Mouse (Mus musculus): ENCODE results near the gene Trpc2.
A peak's percentile ranks its signal among the peaks of the same experiment; 100 is the strongest.
"Not testable (repeated sequence)": the region's sequence is repeated elsewhere in the genome, so short reads cannot be mapped to it uniquely, and the experiment has no call there.

The Trpc2 gene

GRCm38 (mm10) chr7:102082816-102083215 lies at the start of gene Trpc2:
TSS of gene Trpc2 (plus strand) at chr7:102083116.
- no peak for DNase-seq (ENCODE audit: low read depth)

GRCm38 (mm10) chr7:102034904-102035303 lies 48.0 kb upstream of the Trpc2 start:
- DNase-seq (ENCODE audit: low read depth) = peak; percentile 28

- DNase-seq (ENCODE audit: low read depth) = no peak
These were observed 47.4 kb upstream of the Trpc2 start for GRCm38 (mm10) chr7:102035534-102035933.

GRCm38 (mm10) chr7:102037318-102037717 lies 45.6 kb upstream of the Trpc2 start:
- DNase-seq (ENCODE audit: low read depth) = no peak

DNA sequence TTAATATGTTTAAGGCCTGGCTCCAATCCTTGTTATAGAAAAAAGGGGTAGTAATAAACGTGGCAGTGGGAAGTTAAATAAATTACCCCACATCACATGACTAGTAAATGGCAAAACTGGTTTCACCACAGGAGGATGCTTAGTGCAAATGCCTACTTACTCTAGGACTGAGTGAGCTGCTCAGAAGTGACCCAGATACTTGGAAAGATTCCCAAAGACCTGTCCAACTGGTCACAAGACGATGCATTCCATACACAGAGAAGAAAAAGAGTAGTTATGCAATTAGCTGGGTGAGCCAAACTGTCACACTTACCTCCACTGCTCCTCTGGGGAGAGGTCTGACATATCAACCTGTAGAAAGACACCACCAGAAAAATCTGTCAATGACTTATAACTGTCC lies 40.6 kb upstream of the Trpc2 start:
- no peak for DNase-seq (ENCODE audit: low read depth)

GRCm38 (mm10) chr7:102048524-102048923 lies 34.4 kb upstream of the Trpc2 start:
- DNase-seq (ENCODE audit: low read depth) = not testable (repeated sequence)

- no peak for DNase-seq (ENCODE audit: low read depth)
These were observed 21.6 kb upstream of the Trpc2 start for GRCm38 (mm10) chr7:102061353-102061752.

- no peak for DNase-seq (ENCODE audit: low read depth)
These were observed 20.7 kb upstream of the Trpc2 start for GRCm38 (mm10) chr7:102062203-102062602.

DNA sequence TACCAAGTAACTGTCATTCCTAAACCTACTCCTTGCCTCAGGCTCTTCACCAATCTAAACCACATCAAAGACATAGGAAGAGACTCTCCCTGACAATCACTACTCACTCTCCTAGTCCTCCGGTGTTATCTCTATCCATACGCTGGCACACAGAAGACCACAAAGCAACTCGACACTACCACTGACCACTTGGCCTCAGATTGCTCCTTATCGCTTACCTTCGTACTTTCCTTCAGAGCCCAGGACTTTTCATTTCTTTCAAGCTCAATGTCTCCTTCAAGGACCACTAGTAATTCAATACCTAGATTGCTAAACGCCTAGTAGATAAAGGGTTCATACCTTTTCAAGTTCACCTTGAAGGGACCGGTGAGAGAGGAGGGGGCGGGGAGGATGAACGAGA lies 19.0 kb upstream of the Trpc2 start:
- DNase-seq (ENCODE audit: low read depth) = no peak

DNA sequence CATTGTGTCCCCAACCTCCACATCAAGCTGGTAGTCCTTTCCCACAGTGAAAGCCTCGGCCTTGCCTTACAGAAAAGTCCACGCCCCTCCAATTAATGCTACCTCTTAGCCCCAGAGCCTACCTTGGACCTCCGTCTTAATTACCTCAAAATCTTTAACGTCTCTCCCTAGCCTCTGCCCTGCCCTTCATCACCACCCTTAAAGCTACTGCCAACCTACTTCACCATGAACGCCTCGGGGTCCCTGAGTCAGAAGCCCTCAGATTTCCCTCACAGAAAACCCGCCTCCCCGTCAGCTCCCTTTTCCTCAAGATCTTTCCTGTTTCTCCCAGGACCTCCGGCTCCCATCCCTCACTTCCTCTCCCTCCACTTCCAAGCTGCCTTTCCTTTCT lies 18.3 kb upstream of the Trpc2 start:
- DNase-seq (ENCODE audit: low read depth) = no peak

- peak; percentile 85 for DNase-seq (ENCODE audit: low read depth)
These were observed 17.6 kb upstream of the Trpc2 start, which contains the start of the genes Rnf121, Xndc1 and Xntrpc for GRCm38 (mm10) chr7:102065046-102065891. TSS of gene Rnf121 (minus strand) at chr7:102065469. TSS of gene Xndc1 (plus strand) at chr7:102065511. TSS of gene Xntrpc (plus strand) at chr7:102065713.

- DNase-seq (ENCODE audit: low read depth) = no peak
These were observed 16.6 kb upstream of the Trpc2 start for GRCm38 (mm10) chr7:102066363-102066762.

DNA sequence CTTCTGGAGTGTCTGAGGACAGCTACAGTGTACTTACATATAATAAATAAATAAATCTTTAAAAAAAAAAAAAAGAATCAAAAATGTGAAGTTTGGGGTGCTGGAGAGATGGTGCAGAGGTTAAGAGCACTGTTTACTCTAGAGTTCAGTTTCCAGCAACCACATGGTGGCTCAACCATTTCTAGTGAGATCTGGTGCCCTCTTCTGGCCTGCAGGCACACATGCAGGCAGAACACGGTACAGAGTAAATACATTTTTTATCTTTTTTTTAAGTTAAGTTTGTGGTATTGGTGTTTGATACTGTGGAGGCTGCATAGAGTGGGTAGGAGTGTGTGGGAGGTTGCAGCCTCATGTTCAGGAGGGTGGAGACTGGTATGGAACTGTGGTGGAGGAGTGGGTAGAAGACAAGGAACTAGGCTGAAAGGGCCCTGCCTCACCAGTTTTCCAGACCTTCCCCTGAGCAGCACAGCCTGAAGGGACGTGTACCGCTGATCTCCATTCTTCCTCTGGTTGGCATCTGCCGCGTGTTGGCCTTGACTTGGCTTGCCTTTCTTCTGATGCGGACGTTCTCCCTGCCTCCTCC lies 6.1 kb upstream of the Trpc2 start:
- DNase-seq (ENCODE audit: low read depth) = peak; percentile 46

GRCm38 (mm10) chr7:102078517-102078916 lies 4.4 kb upstream of the Trpc2 start:
- no peak for DNase-seq (ENCODE audit: low read depth)

DNA sequence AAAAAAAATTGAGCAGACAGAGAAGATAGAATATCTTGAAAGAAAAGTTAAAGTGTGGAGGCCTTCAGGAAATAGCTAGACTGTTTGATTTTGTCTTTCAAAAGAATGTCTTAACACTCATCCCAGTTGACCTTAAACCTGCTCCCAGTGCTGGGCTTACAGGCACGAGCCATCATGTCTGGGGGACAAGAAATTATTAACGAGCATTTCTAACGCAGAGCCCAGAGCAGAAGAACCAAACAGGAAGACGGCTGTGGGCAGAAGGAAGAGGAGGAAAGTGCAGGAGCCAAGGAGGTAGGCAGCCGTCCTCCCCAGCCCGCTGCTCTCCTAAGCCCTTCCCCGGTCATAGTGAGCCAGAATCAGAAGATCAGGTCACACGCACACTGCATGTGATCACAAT lies 2.6 kb upstream of the Trpc2 start:
- DNase-seq (ENCODE audit: low read depth) = no peak

- DNase-seq (ENCODE audit: low read depth) = no peak
These were observed 1.1 kb upstream of the Trpc2 start for GRCm38 (mm10) chr7:102081784-102082183.

DNA sequence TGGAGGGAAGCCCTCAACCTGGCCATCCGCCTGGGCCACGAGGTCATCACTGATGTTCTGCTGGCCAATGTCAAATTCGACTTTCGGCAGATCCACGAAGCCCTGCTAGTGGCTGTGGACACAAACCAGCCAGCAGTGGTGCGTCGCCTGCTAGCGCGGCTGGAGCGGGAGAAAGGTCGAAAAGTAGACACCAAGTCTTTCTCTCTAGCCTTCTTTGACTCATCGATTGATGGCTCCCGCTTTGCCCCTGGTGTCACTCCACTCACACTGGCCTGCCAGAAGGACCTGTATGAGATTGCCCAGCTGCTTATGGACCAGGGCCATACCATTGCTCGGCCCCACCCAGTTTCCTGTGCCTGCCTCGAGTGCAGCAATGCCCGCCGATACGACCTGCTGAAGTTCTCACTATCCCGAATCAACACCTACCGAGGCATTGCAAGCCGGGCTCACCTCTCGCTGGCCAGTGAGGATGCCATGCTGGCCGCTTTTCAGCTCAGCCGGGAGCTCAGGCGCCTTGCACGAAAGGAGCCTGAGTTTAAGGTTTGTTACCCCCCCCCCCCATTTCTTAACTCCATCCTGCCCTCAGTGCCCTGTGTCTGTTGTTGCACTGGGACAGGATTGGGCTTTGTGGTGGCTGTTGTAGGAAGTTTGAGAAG lies 1.3 kb downstream of the Trpc2 start:
- no peak for DNase-seq (ENCODE audit: low read depth)

DNA sequence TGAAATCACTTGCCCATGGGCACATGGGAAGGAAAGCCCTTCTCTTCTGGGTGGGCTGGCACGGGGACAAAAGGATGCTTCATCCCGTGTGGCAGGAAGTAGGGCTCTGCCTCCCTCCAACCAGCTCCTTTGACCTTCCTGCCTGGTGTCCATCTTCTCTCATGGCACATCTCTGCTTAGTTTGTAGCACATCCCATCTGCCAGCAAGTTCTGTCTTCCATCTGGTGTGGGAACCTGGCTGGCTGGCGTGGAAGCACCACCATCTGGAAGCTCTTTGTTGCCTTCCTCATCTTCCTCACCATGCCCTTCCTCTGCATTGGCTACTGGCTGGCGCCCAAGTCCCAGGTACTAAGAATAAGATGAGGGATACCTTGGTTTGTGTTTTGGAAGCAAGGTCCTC lies 4.4 kb downstream of the Trpc2 start:
- DNase-seq (ENCODE audit: low read depth) = no peak

DNA sequence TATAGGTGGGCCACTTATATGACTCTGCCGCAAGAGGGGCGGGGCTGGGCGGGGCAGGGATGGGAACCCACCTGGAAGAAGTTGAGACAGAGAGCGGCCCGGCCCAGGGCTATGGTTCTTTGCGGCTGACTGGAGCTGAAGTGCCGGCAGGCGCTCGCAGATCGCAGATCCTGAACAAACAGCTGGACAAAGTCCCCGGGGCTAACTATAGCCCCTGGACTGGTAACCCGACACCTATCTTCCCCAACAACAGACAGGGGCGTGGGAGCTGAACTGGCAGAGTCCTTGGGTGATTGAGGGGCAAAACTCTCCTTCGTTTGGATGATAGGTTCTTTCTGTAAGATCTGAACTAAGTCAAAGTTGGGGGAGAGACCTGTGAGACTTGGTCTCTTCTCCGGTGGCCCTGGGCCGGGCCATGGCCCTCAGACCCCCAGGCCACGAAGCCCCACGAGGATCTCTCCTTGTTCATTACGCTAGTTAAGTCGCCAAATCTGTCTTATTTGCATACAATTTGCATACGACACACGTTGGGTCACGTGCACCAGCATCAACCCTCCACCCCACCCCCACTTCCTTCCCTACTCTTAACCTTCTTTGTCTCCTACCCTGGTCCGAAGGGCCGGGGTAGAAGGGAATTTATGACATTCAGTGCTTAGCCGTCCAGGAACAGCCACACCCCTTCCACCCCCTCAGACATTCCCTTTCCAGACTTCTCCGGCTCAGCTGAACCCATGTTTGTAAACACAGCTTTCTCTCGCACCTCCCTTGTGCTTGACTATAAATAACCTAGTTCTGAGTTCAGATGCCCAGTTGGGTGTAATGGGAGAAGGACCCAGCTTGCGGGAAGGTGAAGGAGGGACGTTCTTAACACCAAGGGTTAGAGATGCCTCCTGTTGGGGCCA lies 17.1 kb downstream of the Trpc2 start:
- peak; percentile 50 for DNase-seq (ENCODE audit: low read depth)

DNA sequence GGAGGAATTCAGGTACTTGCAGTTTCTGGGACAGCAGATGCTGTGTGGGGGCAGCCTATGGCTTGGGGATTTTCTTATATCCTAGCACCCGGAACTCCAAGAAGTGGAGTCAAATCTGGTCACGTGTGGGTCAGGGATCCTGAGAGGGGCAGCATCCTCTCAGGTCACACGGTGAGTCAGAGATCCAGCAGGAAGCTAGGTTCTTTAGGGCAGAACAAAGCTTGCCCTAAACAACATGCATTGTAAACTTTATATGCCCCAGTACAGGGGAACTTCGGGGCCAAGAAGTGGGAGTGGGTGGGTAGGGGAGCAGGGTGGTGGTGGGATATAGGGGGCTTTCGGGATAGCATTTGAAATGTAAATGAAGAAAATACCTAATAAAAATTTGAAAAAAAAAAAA lies 18.0 kb downstream of the Trpc2 start:
- DNase-seq (ENCODE audit: low read depth) = no peak

DNA sequence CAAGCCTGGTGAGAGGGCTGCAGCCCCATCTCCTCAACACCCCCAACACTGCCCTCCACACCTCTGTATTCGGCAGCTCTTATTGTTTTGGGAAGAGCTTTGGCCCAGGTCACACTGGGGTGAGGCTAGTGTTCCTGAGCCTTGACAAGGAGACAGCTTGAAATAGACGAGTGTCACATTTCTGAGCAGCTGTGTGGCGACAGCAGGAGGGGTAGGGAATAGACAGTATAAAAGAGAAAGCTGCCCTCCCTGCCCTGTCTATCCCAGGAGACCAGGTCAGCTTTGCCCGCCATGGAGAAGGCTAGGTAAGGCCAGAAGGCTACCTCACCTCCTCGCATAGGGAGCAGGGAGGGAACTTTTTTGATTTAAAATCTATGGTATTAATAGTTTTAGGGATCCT lies 18.6 kb downstream of the Trpc2 start, which contains the start of gene Art1:
Gene Art1 (plus strand): TSS at position 257 of the 400 bp plus-strand sequence.
- no peak for DNase-seq (ENCODE audit: low read depth)

- no peak for DNase-seq (ENCODE audit: low read depth)
These were observed 19.3 kb downstream of the Trpc2 start for GRCm38 (mm10) chr7:102102241-102102640.

All from c-Kit-positive CD71-positive TER-119-negative erythroid progenitor cells, embryonic 14.5 days (primary cell).